In the genomic region with DNA sequence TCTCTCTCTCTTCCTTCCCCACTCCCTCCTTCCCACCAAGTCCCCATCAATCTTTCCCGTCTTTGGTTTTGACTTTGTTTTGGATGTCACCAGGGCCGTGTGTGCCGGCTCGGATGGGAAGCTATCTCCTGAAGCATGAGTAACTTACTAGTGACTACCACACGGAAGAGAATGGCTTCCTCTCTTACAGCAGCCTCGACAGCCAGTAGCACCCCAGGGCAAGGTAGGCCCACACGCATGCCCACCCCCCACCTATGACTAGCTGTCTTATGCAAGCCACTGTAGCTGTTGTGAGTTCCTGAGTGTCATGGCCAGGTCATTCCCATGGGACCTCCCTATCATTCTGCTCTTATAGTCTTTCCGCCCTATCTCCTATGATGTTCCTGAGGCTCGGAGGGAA, we compare ENCODE assay signal across 35 mouse cellular contexts.
"Had no signal": no experiment of that assay in that cellular context is flagged by ENCODE, and none has a peak within 500 bp of the region (broad histone marks: within the 10 kb centered on the region; RNA-seq: fewer than 3 reads in every experiment).

No protein-coding gene starts in this region.

- H3K36me3 ChIP-seq: intestine, embryonic 15.5 days had no signal

- ATAC-seq: hindbrain, embryonic 16.5 days; hindbrain, postnatal 0 days; inflammation-experienced regulatory T-cells, adult 6 months; intestine, embryonic 15.5 days; intestine, embryonic 16.5 days; intestine, postnatal 0 days had no signal

- DNase-seq: heart, postnatal 10 days; heart, postnatal 14 days; heart, postnatal 36 days; heart, postnatal 4 days; kidney, adult 11 months; kidney, adult 18-20 months; kidney, adult 2 months; kidney, adult 8-10 months; kidney, adult 9 months; kidney, postnatal 10 days; kidney, postnatal 14 days; kidney, postnatal 25 days; kidney, postnatal 36 days; kidney, postnatal 4 days; layer of hippocampus, adult 9-11 months; layer of hippocampus, postnatal 36 days had no signal

- H3K4me2 ChIP-seq: heart, embryonic 11.5 days; heart, embryonic 12.5 days; heart, embryonic 13.5 days; heart, embryonic 15.5 days; hindbrain, embryonic 12.5 days; hindbrain, embryonic 13.5 days; hindbrain, embryonic 14.5 days; hindbrain, embryonic 15.5 days; intestine, embryonic 15.5 days; kidney, embryonic 15.5 days had no signal

- H3K4me1 ChIP-seq: heart, embryonic 10.5 days; heart, embryonic 12.5 days; heart, embryonic 13.5 days; heart, embryonic 15.5 days; hindbrain, embryonic 10.5 days; hindbrain, embryonic 12.5 days; hindbrain, embryonic 13.5 days; hindbrain, embryonic 15.5 days; intestine, embryonic 15.5 days; kidney, embryonic 15.5 days had no signal

- H3K27ac ChIP-seq: heart, embryonic 10.5 days; heart, embryonic 13.5 days; heart, embryonic 15.5 days; hindbrain, embryonic 10.5 days; hindbrain, embryonic 12.5 days; hindbrain, embryonic 13.5 days; hindbrain, embryonic 14.5 days; hindbrain, embryonic 15.5 days; hindbrain, postnatal 0 days; intestine, embryonic 15.5 days; kidney, embryonic 15.5 days; kidney, postnatal 0 days; layer of hippocampus, adult 2 months had no signal

- H3K4me3 ChIP-seq: heart, embryonic 10.5 days; heart, embryonic 12.5 days; heart, embryonic 13.5 days; heart, embryonic 15.5 days; hindbrain, embryonic 10.5 days; hindbrain, embryonic 12.5 days; hindbrain, embryonic 13.5 days; hindbrain, embryonic 15.5 days; intestine, embryonic 15.5 days; kidney, embryonic 15.5 days; layer of hippocampus, adult 2 months had no signal

- H3K9ac ChIP-seq: heart, embryonic 12.5 days; heart, embryonic 13.5 days; heart, embryonic 15.5 days; hindbrain, embryonic 12.5 days; hindbrain, embryonic 13.5 days; hindbrain, embryonic 14.5 days; hindbrain, embryonic 15.5 days; intestine, embryonic 15.5 days; kidney, embryonic 15.5 days had no signal

- H3K9me3 ChIP-seq: heart, embryonic 10.5 days; heart, embryonic 12.5 days; heart, embryonic 13.5 days; heart, embryonic 15.5 days; hindbrain, embryonic 10.5 days; hindbrain, embryonic 12.5 days; hindbrain, embryonic 13.5 days; hindbrain, embryonic 15.5 days; intestine, embryonic 15.5 days; kidney, embryonic 15.5 days had no signal

- H3K27me3 ChIP-seq: heart, embryonic 12.5 days; heart, embryonic 13.5 days; heart, embryonic 15.5 days; hindbrain, embryonic 12.5 days; hindbrain, embryonic 13.5 days; hindbrain, embryonic 15.5 days; intestine, embryonic 15.5 days; kidney, embryonic 15.5 days had no signal
